Mouse (Mus musculus): ENCODE results near the gene Xab2.

DNA sequence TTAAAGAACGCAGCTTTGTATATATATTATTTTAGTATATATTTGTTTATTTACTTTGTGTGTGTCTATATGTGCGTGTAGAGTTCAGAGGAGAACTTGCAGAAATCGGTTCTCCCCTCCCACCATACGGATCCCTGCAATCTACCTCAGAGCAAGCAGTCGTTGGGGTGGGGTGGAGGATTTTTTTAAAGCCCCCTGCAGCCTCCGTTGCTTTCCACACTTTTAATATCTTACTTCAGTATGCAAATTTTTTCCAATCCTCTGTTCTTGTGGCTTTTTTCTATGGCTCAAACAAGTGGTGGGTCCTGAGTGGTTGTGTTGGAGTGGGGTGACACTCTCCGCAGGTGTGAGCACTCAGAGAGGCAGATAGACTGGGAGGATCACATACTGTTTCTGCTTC is 52.7 kb downstream of the Xab2 start:
- TF ChIP-seq CTCF (IDR thresholded peaks at IDR 0.05; ENCODE audit: borderline replicate concordance, extremely low read depth, insufficient read depth, insufficient read length): no peak
- no peak for TF ChIP-seq POLR2A (IDR thresholded peaks at IDR 0.05; ENCODE audit: borderline replicate concordance, extremely low read depth, insufficient read depth, insufficient read length, poor library complexity, severe bottlenecking)

All from brain, embryonic 14.5 days (tissue).